Mouse (Mus musculus): Measurements from ENCODE around the gene Dab2ip.

DNA sequence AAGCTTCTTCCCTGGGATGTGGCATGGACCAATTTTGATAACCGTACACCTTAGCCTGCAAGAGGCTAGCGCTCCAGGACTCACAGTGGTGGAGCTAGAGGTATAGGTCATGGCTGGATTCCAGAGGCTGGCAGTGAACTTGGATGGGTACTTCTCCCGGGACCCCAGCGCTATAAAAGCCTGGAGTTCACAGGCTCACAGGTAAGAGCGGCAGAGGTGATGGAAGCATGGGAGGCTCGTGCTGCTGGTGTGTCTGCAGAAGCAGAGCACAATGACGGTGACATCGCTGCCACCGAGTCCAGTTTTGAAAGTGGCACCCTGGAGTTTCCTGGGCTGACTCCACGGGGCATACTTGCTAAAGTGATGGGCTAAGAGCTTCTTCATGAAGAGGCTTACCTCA lies 187.8 kb downstream of the Dab2ip start:
- TF ChIP-seq TCF12 (IDR thresholded peaks at IDR 0.05; ENCODE audit: low read depth, low read length) (no peak), CTCF (conservative IDR thresholded peaks at IDR 0.05 in 1 of 2, IDR thresholded peaks at IDR 0.05 in 1 of 2; ENCODE audit: low read depth in 2 of 2, low read length in 2 of 2) (no peak), POLR2AphosphoS2 (IDR thresholded peaks at IDR 0.05; ENCODE audit: low read depth, low read length) (no peak), POLR2A (IDR thresholded peaks at IDR 0.05; ENCODE audit: low read depth, low read length) (no peak), PAX5 (IDR thresholded peaks at IDR 0.05; ENCODE audit: low read length) (no peak), MAZ (IDR thresholded peaks at IDR 0.05; ENCODE audit: low read depth, low read length) (no peak), ZC3H11A (IDR thresholded peaks at IDR 0.05; ENCODE audit: low read depth, low read length) (no peak), ZMIZ1 (IDR thresholded peaks at IDR 0.05; ENCODE audit: low read depth, low read length) (no peak)
